Mouse (Mus musculus): Measurements from ENCODE around the gene Ifngr1. TPM values are rescaled to one million over a fixed set of nuclear protein-coding genes. Genes with fewer than 3 reads are reported as not detected.

Gene Ifngr1
- total and polyA plus RNA-seq, 2 experiments from 2014 or later = 38.6 to 40.1 TPM

- no peak overlapping the region for H3K9ac ChIP-seq (replicated peaks; ENCODE audit: low read depth, low read length)
- no peaks in the 10 kb centered on the region for H3K27me3 ChIP-seq (ENCODE audit: control insufficient read depth, insufficient read depth, low read length)
- 60% methylated on average over 9 of the region's 9 CpGs for WGBS
- DNase-seq (ENCODE audit: low spot score) = no peak
- TF ChIP-seq EP300 (IDR thresholded peaks at IDR 0.05; ENCODE audit: low read depth) = no peak
- no peak for TF ChIP-seq CTCF (IDR thresholded peaks at IDR 0.05; ENCODE audit: low read depth)
- H3K4me1 ChIP-seq (ENCODE audit: control insufficient read depth, insufficient read depth) = no peaks in the 10 kb centered on the region
- no peaks in the 10 kb centered on the region for H3K9me3 ChIP-seq (replicated peaks; ENCODE audit: control insufficient read depth, low read length)
- H3K27ac ChIP-seq (ENCODE audit: low read depth) = no peak overlapping the region
- H3K4me3 ChIP-seq (ENCODE audit: low read depth, low read length) = no peak overlapping the region
- no peak overlapping the region for H3K4me2 ChIP-seq (ENCODE audit: low read depth, low read length)
- H3K36me3 ChIP-seq (replicated peaks; ENCODE audit: control insufficient read depth, insufficient read depth, low read length) = no peaks in the 10 kb centered on the region
- ATAC-seq (ENCODE audit: insufficient read depth, low read depth) = no peak
Observed at GRCm38 (mm10) chr10:19581844-19582582, 9.7 kb upstream of the Ifngr1 start.

GRCm38 (mm10) chr10:19582806-19583430, 8.8 kb upstream of the Ifngr1 start:
- no peak overlapping the region for H3K4me3 ChIP-seq (ENCODE audit: low read depth, low read length)
- H3K27me3 ChIP-seq (ENCODE audit: control insufficient read depth, insufficient read depth, low read length) = no peaks in the 10 kb centered on the region
- ATAC-seq (ENCODE audit: insufficient read depth, low read depth) = no peak
- 55% methylated on average over 7 of the region's 7 CpGs for WGBS
- no peak overlapping the region for H3K9ac ChIP-seq (replicated peaks; ENCODE audit: low read depth, low read length)
- DNase-seq (ENCODE audit: low spot score) = no peak
- H3K4me1 ChIP-seq (ENCODE audit: control insufficient read depth, insufficient read depth) = no peaks in the 10 kb centered on the region
- H3K27ac ChIP-seq (ENCODE audit: low read depth) = peak overlapping the region; percentile 48; the same call in 1 of the 2 replicates
- no peaks in the 10 kb centered on the region for H3K36me3 ChIP-seq (replicated peaks; ENCODE audit: control insufficient read depth, insufficient read depth, low read length)
- H3K4me2 ChIP-seq (ENCODE audit: low read depth, low read length) = no peak overlapping the region
- H3K9me3 ChIP-seq (replicated peaks; ENCODE audit: control insufficient read depth, low read length) = no peaks in the 10 kb centered on the region
- no peak for TF ChIP-seq CTCF (IDR thresholded peaks at IDR 0.05; ENCODE audit: low read depth)

- no peak overlapping the region for H3K4me3 ChIP-seq (ENCODE audit: low read depth, low read length)
- no peaks in the 10 kb centered on the region for H3K4me1 ChIP-seq (ENCODE audit: control insufficient read depth, insufficient read depth)
- peak overlapping the region; percentile 62; the same call in 1 of the 2 replicates for H3K27ac ChIP-seq (ENCODE audit: low read depth)
Observed at GRCm38 (mm10) chr10:19584064-19584463, 7.7 kb upstream of the Ifngr1 start.

GRCm38 (mm10) chr10:19584846-19585245, 6.9 kb upstream of the Ifngr1 start:
- 64% methylated on average over 1 of the region's 1 CpGs for WGBS
- no peak for TF ChIP-seq CTCF (IDR thresholded peaks at IDR 0.05; ENCODE audit: low read depth)
- TF ChIP-seq EP300 (IDR thresholded peaks at IDR 0.05; ENCODE audit: low read depth) = no peak
- Histone ChIP-seq H3K36me3 (replicated peaks; ENCODE audit: control insufficient read depth, insufficient read depth, low read length) (no peaks in the 10 kb centered on the region), H3K4me3 (ENCODE audit: low read depth, low read length) (no peak overlapping the region), H3K9ac (replicated peaks; ENCODE audit: low read depth, low read length) (no peak overlapping the region), H3K4me1 (ENCODE audit: control insufficient read depth, insufficient read depth) (no peaks in the 10 kb centered on the region), H3K27ac (ENCODE audit: low read depth) (peak overlapping the region; percentile 62; the same call in 1 of the 2 replicates), H3K4me2 (ENCODE audit: low read depth, low read length) (no peak overlapping the region), H3K27me3 (ENCODE audit: control insufficient read depth, insufficient read depth, low read length) (no peaks in the 10 kb centered on the region), H3K9me3 (replicated peaks; ENCODE audit: control insufficient read depth, low read length) (no peaks in the 10 kb centered on the region)
- ATAC-seq (ENCODE audit: insufficient read depth, low read depth) (no peak), DNase-seq (ENCODE audit: low spot score) (no peak)

More at GRCm38 (mm10) chr10:19584064-19584463, 7.7 kb upstream of the Ifngr1 start:
- Histone ChIP-seq H3K36me3 (replicated peaks; ENCODE audit: control insufficient read depth, insufficient read depth, low read length) (no peaks in the 10 kb centered on the region), H3K4me2 (ENCODE audit: low read depth, low read length) (no peak overlapping the region), H3K27me3 (ENCODE audit: control insufficient read depth, insufficient read depth, low read length) (no peaks in the 10 kb centered on the region), H3K9ac (replicated peaks; ENCODE audit: low read depth, low read length) (no peak overlapping the region), H3K9me3 (replicated peaks; ENCODE audit: control insufficient read depth, low read length) (no peaks in the 10 kb centered on the region)
- TF ChIP-seq CTCF (IDR thresholded peaks at IDR 0.05; ENCODE audit: low read depth) (no peak), EP300 (IDR thresholded peaks at IDR 0.05; ENCODE audit: low read depth) (no peak)
- 81% methylated on average over 2 of the region's 2 CpGs for WGBS
- no peak for DNase-seq (ENCODE audit: low spot score)
- ATAC-seq (ENCODE audit: insufficient read depth, low read depth) = no peak

GRCm38 (mm10) chr10:19585860-19586259, 5.9 kb upstream of the Ifngr1 start:
- H3K4me3 ChIP-seq (ENCODE audit: low read depth, low read length) = no peak overlapping the region

More at GRCm38 (mm10) chr10:19585860-19586259, 5.9 kb upstream of the Ifngr1 start:
- Histone ChIP-seq H3K36me3 (replicated peaks; ENCODE audit: control insufficient read depth, insufficient read depth, low read length) (no peaks in the 10 kb centered on the region), H3K9me3 (replicated peaks; ENCODE audit: control insufficient read depth, low read length) (no peaks in the 10 kb centered on the region), H3K27me3 (ENCODE audit: control insufficient read depth, insufficient read depth, low read length) (no peaks in the 10 kb centered on the region), H3K4me1 (ENCODE audit: control insufficient read depth, insufficient read depth) (no peaks in the 10 kb centered on the region), H3K4me2 (ENCODE audit: low read depth, low read length) (no peak overlapping the region), H3K9ac (replicated peaks; ENCODE audit: low read depth, low read length) (no peak overlapping the region), H3K27ac (ENCODE audit: low read depth) (no peak overlapping the region)
- TF ChIP-seq CTCF (IDR thresholded peaks at IDR 0.05; ENCODE audit: low read depth) (no peak), EP300 (IDR thresholded peaks at IDR 0.05; ENCODE audit: low read depth) (no peak)
- no peak for ATAC-seq (ENCODE audit: insufficient read depth, low read depth)
- WGBS = 87% methylated on average over 5 of the region's 5 CpGs
- DNase-seq (ENCODE audit: low spot score) = no peak

Data from heart, postnatal 0 days (tissue).